Mouse (Mus musculus) liver, embryonic 15.5 days (tissue): ENCODE data around the gene Ncam1. TPM values are rescaled to one million over a fixed set of nuclear protein-coding genes. Genes with fewer than 3 reads are reported as not detected.

Experiments
- ATAC-seq: fragments of 200-750 bp; cut with Nextera tagmentation; 2 replicates; pipeline ENCODE4 v1.8.0; 2017; ENCODE audit warnings: moderate number of reproducible peaks, mild to moderate bottlenecking, moderate library complexity; ENCODE audit not compliant: insufficient read depth
- H3K27ac ChIP-seq: fragments of 300-500 bp; sonication (generic); replicated peaks from 2 replicates; pipeline ENCODE4 v1.5.1; 2015; ENCODE audit warnings: mild to moderate bottlenecking, inconsistent platforms
- H3K27me3 ChIP-seq: fragments of 300-500 bp; sonication (generic); 2 replicates; pipeline ENCODE4 v1.6.1; 2015; ENCODE audit warnings: mild to moderate bottlenecking, inconsistent platforms
- H3K36me3 ChIP-seq: fragments of 300-500 bp; sonication (generic); replicated peaks from 2 replicates; pipeline ENCODE4 v1.6.1; 2015; ENCODE audit warnings: moderate library complexity, mild to moderate bottlenecking, inconsistent platforms
- H3K4me1 ChIP-seq: fragments of 300-500 bp; sonication (generic); replicated peaks from 2 replicates; pipeline ENCODE4 v1.6.1; 2015; ENCODE audit warnings: inconsistent platforms
- H3K4me2 ChIP-seq: fragments of 300-500 bp; sonication (generic); 2 replicates; pipeline ENCODE4 v1.6.1; 2015; ENCODE audit warnings: moderate library complexity, mild to moderate bottlenecking, inconsistent platforms
- H3K4me3 ChIP-seq: fragments of 300-500 bp; sonication (generic); replicated peaks from 2 replicates; pipeline ENCODE4 v1.5.1; 2015; ENCODE audit warnings: mild to moderate bottlenecking, inconsistent platforms
- H3K9ac ChIP-seq: fragments of 300-500 bp; sonication (generic); 2 replicates; pipeline ENCODE4 v1.6.1; 2015; ENCODE audit warnings: moderate library complexity, mild to moderate bottlenecking, inconsistent platforms
- H3K9me3 ChIP-seq: fragments of 300-500 bp; sonication (generic); replicated peaks from 2 replicates; pipeline ENCODE4 v1.6.1; 2016; ENCODE audit warnings: inconsistent platforms
- WGBS: fragments of 180-500 bp; shearing (Covaris S2); methylation state at CpG from one replicate; pipeline ENCODE4 v1.1.7; 2015; ENCODE audit warnings: mixed read lengths; ENCODE audit not compliant: insufficient replicate concordance; 5-methylcytosine and 5-hydroxymethylcytosine counted together
- polyA plus RNA-seq: library from polyadenylated mRNA; unstranded; fragments of >200 nt; fragmentation: Nextera tagmentation; extraction: Ambion mirVana; gene quantifications from 2 replicates; pipeline ENCODE4 v1.2.1, GENCODE M21; 2015

The Ncam1 gene
- polyA plus RNA-seq, 1 experiment from 2014 or later: 5.6 TPM

GRCm38 (mm10) chr9:49793987-49794550, 4.7 kb downstream of the Ncam1 start:
- H3K4me2 ChIP-seq: no peak overlapping the region
- ATAC-seq: no peak
- H3K27me3 ChIP-seq: peaks cover 35% of the 10 kb centered on the region
- no peak overlapping the region for H3K4me3 ChIP-seq
- 43% methylated on average over 6 of the region's 6 CpGs for WGBS
- H3K9me3 ChIP-seq: no peaks in the 10 kb centered on the region
- H3K36me3 ChIP-seq: no peaks in the 10 kb centered on the region
- no peak overlapping the region for H3K9ac ChIP-seq
- H3K27ac ChIP-seq: no peak overlapping the region
- H3K4me1 ChIP-seq: peaks cover 10% of the 10 kb centered on the region; the same call in 1 of the 2 replicates

DNA sequence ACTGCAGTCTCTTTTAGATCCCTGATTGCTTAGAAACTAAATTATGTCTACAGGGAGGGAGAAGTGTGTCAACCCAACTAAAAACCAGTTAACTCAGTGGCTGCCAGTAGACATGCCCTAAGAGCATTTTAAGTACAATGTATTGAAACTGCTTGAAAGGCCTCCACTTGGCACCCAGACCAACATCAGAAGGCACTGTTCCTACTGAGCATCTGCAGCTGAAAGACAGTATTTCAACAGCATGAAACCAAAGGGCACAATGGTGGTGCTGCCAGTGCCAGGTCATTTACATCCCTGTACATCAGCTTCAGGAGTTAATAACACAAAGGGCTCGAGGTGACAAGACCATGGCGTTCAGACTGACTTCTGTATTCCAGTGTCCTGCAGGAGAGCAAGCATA, 5.5 kb downstream of the Ncam1 start:
- no peak for ATAC-seq
- Histone ChIP-seq H3K9me3 (no peaks in the 10 kb centered on the region), H3K27me3 (peaks cover 27% of the 10 kb centered on the region), H3K27ac (no peak overlapping the region), H3K4me2 (no peak overlapping the region), H3K9ac (no peak overlapping the region), H3K4me1 (peaks cover 8% of the 10 kb centered on the region; the same call in 1 of the 2 replicates), H3K36me3 (no peaks in the 10 kb centered on the region), H3K4me3 (no peak overlapping the region)
- 45% methylated on average over 2 of the region's 2 CpGs for WGBS

DNA sequence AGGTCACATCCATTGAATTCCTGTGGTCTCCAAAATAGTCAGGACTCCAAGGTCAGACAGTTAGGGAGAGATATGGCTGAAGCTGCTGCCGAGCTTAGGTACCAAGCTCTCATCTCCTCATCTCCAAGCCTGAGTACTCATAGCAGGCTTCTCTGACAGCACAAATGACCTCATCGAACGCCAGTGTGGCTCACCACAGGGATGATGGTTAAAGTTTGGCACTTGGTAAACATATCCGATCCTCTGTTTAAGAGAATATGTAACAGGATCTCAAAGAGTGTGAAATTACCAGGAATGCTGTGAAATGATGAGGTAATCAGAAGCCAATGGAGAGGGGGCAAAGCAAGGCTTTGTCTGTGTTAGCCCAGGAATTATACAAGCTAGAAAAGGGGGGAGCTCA, 6.1 kb downstream of the Ncam1 start:
- Histone ChIP-seq H3K9me3 (no peaks in the 10 kb centered on the region), H3K9ac (no peak overlapping the region), H3K4me1 (peaks cover 4% of the 10 kb centered on the region; the same call in 1 of the 2 replicates), H3K4me2 (no peak overlapping the region), H3K27ac (no peak overlapping the region), H3K4me3 (no peak overlapping the region), H3K27me3 (peaks cover 21% of the 10 kb centered on the region), H3K36me3 (no peaks in the 10 kb centered on the region)
- WGBS: 44% methylated on average over 4 of the region's 4 CpGs
- no peak for ATAC-seq

- Histone ChIP-seq H3K27me3 (no peaks in the 10 kb centered on the region), H3K4me2 (no peak overlapping the region), H3K27ac (no peak overlapping the region), H3K9me3 (no peaks in the 10 kb centered on the region), H3K36me3 (no peaks in the 10 kb centered on the region), H3K4me1 (no peaks in the 10 kb centered on the region), H3K9ac (no peak overlapping the region), H3K4me3 (no peak overlapping the region)
- 58% methylated on average over 9 of the region's 9 CpGs for WGBS
- no peak for ATAC-seq
Measured at GRCm38 (mm10) chr9:49781016-49781772, 17.5 kb downstream of the Ncam1 start.

- Histone ChIP-seq H3K4me1 (no peaks in the 10 kb centered on the region), H3K4me3 (no peak overlapping the region), H3K9me3 (no peaks in the 10 kb centered on the region), H3K9ac (no peak overlapping the region), H3K36me3 (no peaks in the 10 kb centered on the region), H3K27ac (no peak overlapping the region), H3K27me3 (no peaks in the 10 kb centered on the region), H3K4me2 (no peak overlapping the region)
- 68% methylated on average over 7 of the region's 7 CpGs for WGBS
- ATAC-seq: no peak
Measured at GRCm38 (mm10) chr9:49777015-49777637, 21.6 kb downstream of the Ncam1 start.

GRCm38 (mm10) chr9:49766634-49767033, 32.1 kb downstream of the Ncam1 start:
- Histone ChIP-seq H3K27ac (no peak overlapping the region), H3K27me3 (no peaks in the 10 kb centered on the region), H3K9ac (no peak overlapping the region), H3K4me3 (no peak overlapping the region), H3K4me2 (no peak overlapping the region), H3K9me3 (no peaks in the 10 kb centered on the region), H3K4me1 (no peaks in the 10 kb centered on the region), H3K36me3 (no peaks in the 10 kb centered on the region)
- ATAC-seq: no peak
- WGBS: 41% methylated on average over 2 of the region's 2 CpGs

GRCm38 (mm10) chr9:49760571-49760970, 38.2 kb downstream of the Ncam1 start:
- no peak overlapping the region for H3K4me3 ChIP-seq
- no peaks in the 10 kb centered on the region for H3K9me3 ChIP-seq
- H3K36me3 ChIP-seq: no peaks in the 10 kb centered on the region
- no peaks in the 10 kb centered on the region for H3K4me1 ChIP-seq
- H3K27me3 ChIP-seq: no peaks in the 10 kb centered on the region
- no peak overlapping the region for H3K4me2 ChIP-seq
- no peak overlapping the region for H3K27ac ChIP-seq
- no peak for ATAC-seq
- 72% methylated on average over 6 of the region's 6 CpGs for WGBS
- H3K9ac ChIP-seq: no peak overlapping the region

DNA sequence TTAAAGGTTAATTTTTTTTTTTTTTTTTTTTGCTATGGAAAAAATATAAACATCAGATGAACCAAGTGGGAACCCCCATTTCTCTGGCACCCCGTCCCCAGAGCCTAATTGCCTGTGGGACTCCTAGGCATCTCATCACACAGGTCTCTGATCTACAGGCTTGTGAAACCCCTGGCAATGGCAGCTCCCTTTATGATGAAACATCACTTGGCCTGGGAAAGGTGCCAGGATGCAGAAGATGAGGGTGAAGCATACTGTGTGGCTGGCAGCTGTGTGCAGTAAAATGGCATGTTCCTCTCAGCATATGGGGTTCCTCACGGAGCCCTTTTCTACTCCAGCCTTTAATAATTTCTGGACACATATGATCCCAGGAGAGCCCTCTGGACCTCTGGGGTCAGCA, 40.3 kb downstream of the Ncam1 start:
- H3K27ac ChIP-seq: no peak overlapping the region
- H3K36me3 ChIP-seq: no peaks in the 10 kb centered on the region
- 68% methylated on average over 2 of the region's 2 CpGs for WGBS

DNA sequence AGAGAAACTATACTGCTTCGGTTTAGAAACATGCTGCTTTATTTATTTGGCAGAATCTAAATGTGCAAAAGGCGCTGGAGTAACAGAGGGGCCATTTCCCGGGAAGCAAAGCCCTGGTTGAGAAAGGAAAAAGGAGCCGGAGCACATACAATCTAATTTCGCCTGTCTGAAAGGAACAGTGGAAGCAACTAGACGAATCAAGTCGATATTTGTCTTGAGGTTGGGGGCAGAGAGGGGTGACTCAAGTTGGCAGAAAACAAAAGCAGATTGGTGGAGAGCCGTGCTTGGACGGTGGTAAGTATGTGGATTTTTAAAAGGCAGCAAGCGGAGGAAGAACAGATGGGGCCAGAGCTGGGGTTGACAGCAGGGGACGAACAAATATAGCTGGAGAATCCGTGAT, 40.7 kb downstream of the Ncam1 start:
- H3K4me3 ChIP-seq: no peak overlapping the region
- no peaks in the 10 kb centered on the region for H3K9me3 ChIP-seq
- H3K27me3 ChIP-seq: no peaks in the 10 kb centered on the region
- no peak for ATAC-seq
- 63% methylated on average over 12 of the region's 12 CpGs for WGBS
- no peak overlapping the region for H3K4me2 ChIP-seq
- H3K27ac ChIP-seq: no peak overlapping the region
- H3K36me3 ChIP-seq: no peaks in the 10 kb centered on the region
- no peak overlapping the region for H3K9ac ChIP-seq
- no peaks in the 10 kb centered on the region for H3K4me1 ChIP-seq

More for the DNA sequence above, 40.3 kb downstream of the Ncam1 start:
- H3K9ac ChIP-seq: no peak overlapping the region
- no peak overlapping the region for H3K4me2 ChIP-seq
- H3K27me3 ChIP-seq: no peaks in the 10 kb centered on the region
- no peak for ATAC-seq
- H3K4me3 ChIP-seq: no peak overlapping the region
- no peaks in the 10 kb centered on the region for H3K4me1 ChIP-seq
- H3K9me3 ChIP-seq: no peaks in the 10 kb centered on the region

- Histone ChIP-seq H3K4me2 (no peak overlapping the region), H3K4me3 (no peak overlapping the region), H3K27ac (no peak overlapping the region), H3K9me3 (no peaks in the 10 kb centered on the region), H3K4me1 (no peaks in the 10 kb centered on the region), H3K27me3 (no peaks in the 10 kb centered on the region), H3K9ac (no peak overlapping the region), H3K36me3 (no peaks in the 10 kb centered on the region)
- ATAC-seq: no peak
- 59% methylated on average over 4 of the region's 4 CpGs for WGBS
Measured at GRCm38 (mm10) chr9:49757582-49757981, 41.1 kb downstream of the Ncam1 start.

- Histone ChIP-seq H3K4me2 (no peak overlapping the region), H3K27ac (no peak overlapping the region), H3K9ac (no peak overlapping the region), H3K9me3 (no peaks in the 10 kb centered on the region), H3K4me1 (no peaks in the 10 kb centered on the region), H3K36me3 (no peaks in the 10 kb centered on the region), H3K4me3 (no peak overlapping the region), H3K27me3 (no peaks in the 10 kb centered on the region)
- WGBS: 75% methylated on average over 4 of the region's 4 CpGs
- ATAC-seq: no peak
Measured at GRCm38 (mm10) chr9:49756725-49757124, 42.0 kb downstream of the Ncam1 start.
